Mouse (Mus musculus) megakaryocyte-erythroid progenitor cell, adult 5-6 weeks (primary cell): Measurements from ENCODE around the gene Sdhaf1. TPM values are rescaled to one million over a fixed set of nuclear protein-coding genes. Genes with fewer than 3 reads are reported as not detected.

ENCODE experiments used
- total RNA-seq, 2 experiments: library from RNA; stranded (forward) in 1 of 2; stranded (reverse) in 1 of 2; fragments of 200-1000, 215-1000 nt in 1 of 2; fragments of >200 nt in 1 of 2; fragmentation: Nextera tagmentation in 1 of 2; gene quantifications; 2 replicates each; pipeline ENCODE4 v1.2.3; 2014 to 2017

The Sdhaf1 gene
- total RNA-seq, 2 experiments from 2014 or later, result 7.9 to 9.2 TPM

Other genes starting within 250 kb of the Sdhaf1 start
Only the 30 nearest of the 32 such genes appear.
- gene Gm26920, start 233.5 kb downstream of the Sdhaf1 start, total RNA-seq (2014; fragmentation: Nextera tagmentation), result 0.79 TPM in 1 of 2 replicates, not detected in the other
- not detected in 2 replicates for gene Gm26920, start 233.5 kb downstream of the Sdhaf1 start, total RNA-seq (2017)
- gene Zfp566, start 233.4 kb downstream of the Sdhaf1 start, total RNA-seq (2014; fragmentation: Nextera tagmentation), result 7.1 and 16.8 TPM in 2 replicates
- 5.0 TPM in 2 replicates for gene Zfp566, start 233.4 kb downstream of the Sdhaf1 start, total RNA-seq (2017)
- gene Zfp260, start 229.1 kb downstream of the Sdhaf1 start, total RNA-seq (2014; fragmentation: Nextera tagmentation), result 10.5 and 20.6 TPM in 2 replicates
- gene Zfp260, start 229.1 kb downstream of the Sdhaf1 start, total RNA-seq (2017), result 14.0 and 20.1 TPM in 2 replicates
- 2.5 and 2.8 TPM in 2 replicates for gene Zfp382, start 202.0 kb downstream of the Sdhaf1 start, total RNA-seq (2014; fragmentation: Nextera tagmentation)
- gene Zfp382, start 202.0 kb downstream of the Sdhaf1 start, total RNA-seq (2017), result 1.6 and 2.4 TPM in 2 replicates
- 35.9 and 48.9 TPM in 2 replicates for gene Zfp146, start 154.1 kb downstream of the Sdhaf1 start, total RNA-seq (2014; fragmentation: Nextera tagmentation)
- 103 and 108 TPM in 2 replicates for gene Zfp146, start 154.1 kb downstream of the Sdhaf1 start, total RNA-seq (2017)
- gene Cox7a1, start 139.8 kb downstream of the Sdhaf1 start, total RNA-seq (2014; fragmentation: Nextera tagmentation), result 6.0 TPM in 1 of 2 replicates, not detected in the other
- not detected in 2 replicates for gene Cox7a1, start 139.8 kb downstream of the Sdhaf1 start, total RNA-seq (2017)
- gene Capns1, start 125.1 kb downstream of the Sdhaf1 start, total RNA-seq (2014; fragmentation: Nextera tagmentation), result 148 and 186 TPM in 2 replicates
- gene Capns1, start 125.1 kb downstream of the Sdhaf1 start, total RNA-seq (2017), result 123 and 126 TPM in 2 replicates
- gene Polr2i, start 91.9 kb downstream of the Sdhaf1 start, total RNA-seq (2014; fragmentation: Nextera tagmentation), result 91.3 and 106 TPM in 2 replicates
- 42.0 and 46.5 TPM in 2 replicates for gene Polr2i, start 91.9 kb downstream of the Sdhaf1 start, total RNA-seq (2017)
- gene Tbcb, start 91.6 kb downstream of the Sdhaf1 start, total RNA-seq (2014; fragmentation: Nextera tagmentation), result 86.4 and 117 TPM in 2 replicates
- 26.2 and 49.4 TPM in 2 replicates for gene Tbcb, start 91.6 kb downstream of the Sdhaf1 start, total RNA-seq (2017)
- not detected in 2 replicates for gene Ovol3, start 88.2 kb downstream of the Sdhaf1 start, total RNA-seq (2014; fragmentation: Nextera tagmentation)
- not detected in 2 replicates for gene Ovol3, start 88.2 kb downstream of the Sdhaf1 start, total RNA-seq (2017)
- gene Thap8, start 43.8 kb downstream of the Sdhaf1 start, total RNA-seq (2014; fragmentation: Nextera tagmentation), result not detected in 2 replicates
- 1.6 TPM in 1 of 2 replicates, not detected in the other for gene Thap8, start 43.8 kb downstream of the Sdhaf1 start, total RNA-seq (2017)
- gene Wdr62, start 43.5 kb downstream of the Sdhaf1 start, total RNA-seq (2014; fragmentation: Nextera tagmentation), result 31.0 and 31.8 TPM in 2 replicates
- gene Wdr62, start 43.5 kb downstream of the Sdhaf1 start, total RNA-seq (2017), result 5.1 and 5.5 TPM in 2 replicates
- not detected in 2 replicates for gene Clip3, start 32.2 kb downstream of the Sdhaf1 start, total RNA-seq (2014; fragmentation: Nextera tagmentation)
- not detected in 2 replicates for gene Clip3, start 32.2 kb downstream of the Sdhaf1 start, total RNA-seq (2017)
- 12.7 and 35.5 TPM in 2 replicates for gene Alkbh6, start 15.2 kb downstream of the Sdhaf1 start, total RNA-seq (2014; fragmentation: Nextera tagmentation)
- 26.5 and 28.8 TPM in 2 replicates for gene Alkbh6, start 15.2 kb downstream of the Sdhaf1 start, total RNA-seq (2017)
- gene Syne4, start 9.1 kb downstream of the Sdhaf1 start, total RNA-seq (2014; fragmentation: Nextera tagmentation), result 2.9 TPM in 1 of 2 replicates, not detected in the other
- not detected in 2 replicates for gene Syne4, start 9.1 kb downstream of the Sdhaf1 start, total RNA-seq (2017)
- gene E130208F15Rik, start 2.2 kb downstream of the Sdhaf1 start, total RNA-seq (2014; fragmentation: Nextera tagmentation), result not detected in 2 replicates
- gene E130208F15Rik, start 2.2 kb downstream of the Sdhaf1 start, total RNA-seq (2017), result 3.4 TPM in 1 of 2 replicates, not detected in the other
- not detected in 2 replicates for gene Lrfn3, start 38.9 kb upstream of the Sdhaf1 start, total RNA-seq (2014; fragmentation: Nextera tagmentation)
- not detected in 2 replicates for gene Lrfn3, start 38.9 kb upstream of the Sdhaf1 start, total RNA-seq (2017)
- gene Tyrobp, start 89.9 kb upstream of the Sdhaf1 start, total RNA-seq (2014; fragmentation: Nextera tagmentation), result 19.3 TPM in 1 of 2 replicates, not detected in the other
- gene Tyrobp, start 89.9 kb upstream of the Sdhaf1 start, total RNA-seq (2017), result 5.1 and 26.6 TPM in 2 replicates
- gene Hcst, start 96.0 kb upstream of the Sdhaf1 start, total RNA-seq (2014; fragmentation: Nextera tagmentation), result 4.3 and 4.4 TPM in 2 replicates
- gene Hcst, start 96.0 kb upstream of the Sdhaf1 start, total RNA-seq (2017), result 3.3 TPM in 1 of 2 replicates, not detected in the other
- gene Nfkbid, start 97.8 kb upstream of the Sdhaf1 start, total RNA-seq (2014; fragmentation: Nextera tagmentation), result 0.89 and 9.0 TPM in 2 replicates
- 0.80 and 3.1 TPM in 2 replicates for gene Nfkbid, start 97.8 kb upstream of the Sdhaf1 start, total RNA-seq (2017)
- gene Aplp1, start 121.6 kb upstream of the Sdhaf1 start, total RNA-seq (2014; fragmentation: Nextera tagmentation), result not detected in 2 replicates
- not detected in 2 replicates for gene Aplp1, start 121.6 kb upstream of the Sdhaf1 start, total RNA-seq (2017)
- not detected in 2 replicates for gene Kirrel2, start 133.8 kb upstream of the Sdhaf1 start, total RNA-seq (2014; fragmentation: Nextera tagmentation)
- not detected in 2 replicates for gene Kirrel2, start 133.8 kb upstream of the Sdhaf1 start, total RNA-seq (2017)
- gene Nphs1, start 134.4 kb upstream of the Sdhaf1 start, total RNA-seq (2014; fragmentation: Nextera tagmentation), result 1.7 TPM in 1 of 2 replicates, not detected in the other
- 1.9 TPM in 1 of 2 replicates, not detected in the other for gene Nphs1, start 134.4 kb upstream of the Sdhaf1 start, total RNA-seq (2017)
- not detected in 2 replicates for gene Prodh2, start 169.7 kb upstream of the Sdhaf1 start, total RNA-seq (2014; fragmentation: Nextera tagmentation)
- not detected in 2 replicates for gene Prodh2, start 169.7 kb upstream of the Sdhaf1 start, total RNA-seq (2017)
- gene Arhgap33, start 211.2 kb upstream of the Sdhaf1 start, total RNA-seq (2014; fragmentation: Nextera tagmentation), result 32.6 and 47.6 TPM in 2 replicates
- gene Arhgap33, start 211.2 kb upstream of the Sdhaf1 start, total RNA-seq (2017), result 4.6 and 15.1 TPM in 2 replicates
- gene Hspb6, start 228.3 kb upstream of the Sdhaf1 start, total RNA-seq (2014; fragmentation: Nextera tagmentation), result 20.8 and 25.3 TPM in 2 replicates
- gene Hspb6, start 228.3 kb upstream of the Sdhaf1 start, total RNA-seq (2017), result 1.2 and 8.1 TPM in 2 replicates
- gene Proser3, start 228.4 kb upstream of the Sdhaf1 start, total RNA-seq (2014; fragmentation: Nextera tagmentation), result 16.2 and 17.9 TPM in 2 replicates
- gene Proser3, start 228.4 kb upstream of the Sdhaf1 start, total RNA-seq (2017), result 3.5 and 5.3 TPM in 2 replicates
- gene Lin37, start 235.9 kb upstream of the Sdhaf1 start, total RNA-seq (2014; fragmentation: Nextera tagmentation), result 45.8 and 61.6 TPM in 2 replicates
- 13.8 and 28.6 TPM in 2 replicates for gene Lin37, start 235.9 kb upstream of the Sdhaf1 start, total RNA-seq (2017)
- gene U2af1l4, start 239.4 kb upstream of the Sdhaf1 start, total RNA-seq (2014; fragmentation: Nextera tagmentation), result 29.4 and 34.6 TPM in 2 replicates
- 79.6 and 83.0 TPM in 2 replicates for gene U2af1l4, start 239.4 kb upstream of the Sdhaf1 start, total RNA-seq (2017)
- gene Gm49396, start 239.4 kb upstream of the Sdhaf1 start, total RNA-seq (2014; fragmentation: Nextera tagmentation), result 5.3 and 14.0 TPM in 2 replicates
- gene Gm49396, start 239.4 kb upstream of the Sdhaf1 start, total RNA-seq (2017), result 1.5 and 7.0 TPM in 2 replicates